Mouse (Mus musculus) erythroid progenitor cell, adult 5-6 weeks (primary cell): Measurements from ENCODE around the gene Tspan4. TPM values are rescaled to one million over a fixed set of nuclear protein-coding genes. Genes with fewer than 3 reads are reported as not detected.

Experiments
- ATAC-seq: replicated peaks from 2 replicates; pipeline ENCODE4 v1.8.0; 2016; ENCODE audit warnings: moderate number of reproducible peaks, mild to moderate bottlenecking, moderate TSS enrichment, inconsistent platforms; ENCODE audit not compliant: poor library complexity, low FRiP score, severe bottlenecking
- total RNA-seq, 2 experiments: library from RNA; stranded (forward) in 1 of 2; stranded (reverse) in 1 of 2; fragments of 150-400 nt in 1 of 2; fragments of 186-747, 209-891 nt in 1 of 2; gene quantifications; 2 replicates each; pipeline versions ENCODE4 v1.2.3 to v1.2.4; 2015 to 2017; ENCODE audit warnings: low replicate concordance in 2 of 2

Gene Tspan4
- total RNA-seq, 2 experiments from 2014 or later, result 3.8 to 8.0 TPM

- no peak for ATAC-seq
These were observed 2.8 kb upstream of the Tspan4 start for GRCm38 (mm10) chr7:141472226-141472625.

- no peak for ATAC-seq
These were observed 2.3 kb upstream of the Tspan4 start for GRCm38 (mm10) chr7:141472763-141473162.

- ATAC-seq, result no peak
These were observed 880 bp upstream of the Tspan4 start for GRCm38 (mm10) chr7:141474160-141474559.

GRCm38 (mm10) chr7:141475805-141476158 is 742 bp downstream of the Tspan4 start:
- ATAC-seq, result no peak

- ATAC-seq, result no peak
These were observed 1.4 kb downstream of the Tspan4 start for GRCm38 (mm10) chr7:141476226-141476980.

- no peak for ATAC-seq
These were observed 1.9 kb downstream of the Tspan4 start for GRCm38 (mm10) chr7:141476981-141477370.

- ATAC-seq, result no peak
These were observed 2.7 kb downstream of the Tspan4 start for GRCm38 (mm10) chr7:141477578-141478269.

- ATAC-seq, result no peak
These were observed 3.3 kb downstream of the Tspan4 start for GRCm38 (mm10) chr7:141478270-141478748.

- ATAC-seq, result peak; percentile 79
These were observed 5.9 kb downstream of the Tspan4 start for GRCm38 (mm10) chr7:141480842-141481497.

- peak; percentile 43; the same call in 1 of the 2 replicates for ATAC-seq
These were observed 6.7 kb downstream of the Tspan4 start for GRCm38 (mm10) chr7:141481498-141482401.

- ATAC-seq, result no peak
These were observed 7.5 kb downstream of the Tspan4 start for GRCm38 (mm10) chr7:141482531-141483024.

- no peak for ATAC-seq
These were observed 8.1 kb downstream of the Tspan4 start for GRCm38 (mm10) chr7:141483114-141483653.

GRCm38 (mm10) chr7:141484186-141485120 is 9.4 kb downstream of the Tspan4 start:
- ATAC-seq, result no peak

GRCm38 (mm10) chr7:141485186-141485585 is 10.1 kb downstream of the Tspan4 start:
- no peak for ATAC-seq

- ATAC-seq, result no peak
These were observed 10.6 kb downstream of the Tspan4 start for GRCm38 (mm10) chr7:141485606-141486005.

GRCm38 (mm10) chr7:141486239-141486638 is 11.2 kb downstream of the Tspan4 start:
- no peak for ATAC-seq

- ATAC-seq, result no peak
These were observed 12.1 kb downstream of the Tspan4 start for GRCm38 (mm10) chr7:141487141-141487540.

- peak; percentile 76 for ATAC-seq
These were observed 16.1 kb downstream of the Tspan4 start for GRCm38 (mm10) chr7:141491151-141491550.
